Mouse (Mus musculus): Measurements from ENCODE around the gene Tomm40. TPM values are rescaled to one million over a fixed set of nuclear protein-coding genes. Genes with fewer than 3 reads are reported as not detected.
A peak's percentile ranks its signal among the peaks of the same experiment; 100 is the strongest.

Tomm40 gene
- polyA plus RNA-seq (2012; fragmentation: generic; extraction: Trizol): 112 TPM

DNA sequence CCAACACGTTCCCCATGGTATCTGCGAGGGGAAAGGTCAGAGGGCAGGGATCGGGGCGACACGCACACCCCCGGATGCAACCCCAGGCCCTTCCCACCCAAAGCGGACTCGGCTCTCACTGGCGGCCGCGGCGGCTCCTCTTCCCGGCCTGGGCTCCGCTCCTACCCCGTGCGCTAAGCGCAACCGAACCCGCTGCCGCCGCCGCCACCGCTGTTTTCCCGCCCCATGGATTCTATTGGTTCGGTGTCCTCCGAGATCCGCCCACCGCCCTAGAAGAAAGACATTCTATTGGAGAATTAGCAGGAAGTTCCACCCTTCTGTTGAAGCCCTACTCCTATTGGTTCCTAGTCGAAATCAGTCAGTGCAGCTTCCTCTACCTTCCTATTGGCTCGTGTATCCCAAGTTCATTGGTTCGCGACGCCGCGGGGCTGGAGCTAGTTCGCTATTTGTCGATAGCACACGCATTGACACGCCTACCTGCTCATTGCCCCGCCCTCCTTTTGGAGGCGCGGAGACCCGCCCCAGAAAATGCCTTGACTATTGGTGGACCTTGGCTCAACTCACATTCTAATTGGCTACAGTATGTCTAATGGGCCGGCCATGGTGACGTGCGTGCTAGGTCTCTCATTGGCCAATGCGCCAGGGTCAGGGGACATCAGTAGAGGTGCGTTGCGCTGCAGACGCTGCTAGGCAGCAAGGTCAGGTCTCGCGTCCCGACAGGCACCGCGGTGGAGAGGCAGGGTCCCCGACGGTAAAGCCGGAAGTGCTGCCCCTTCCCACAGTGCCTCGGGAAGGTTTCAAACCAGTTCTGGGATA is at the start of gene Tomm40:
Gene Tomm40, minus strand, starts transcription at position 200 of the 816 bp plus-strand sequence.
- H3K27me3 ChIP-seq (ENCODE audit: control insufficient read depth, insufficient read depth, insufficient read length): no peaks in the 10 kb centered on the region
- peaks cover 12% of the 10 kb centered on the region for H3K36me3 ChIP-seq (ENCODE audit: control insufficient read depth, insufficient read depth)
- TF ChIP-seq POLR2AphosphoS2 (IDR thresholded peaks at IDR 0.05; ENCODE audit: insufficient read length, low read depth) (peak; percentile 78), SRF (IDR thresholded peaks at IDR 0.05; ENCODE audit: control insufficient read depth, insufficient read length, low read depth) (no peak), E2F4 (IDR thresholded peaks at IDR 0.05; ENCODE audit: insufficient read depth) (peak; percentile 37), MYOG (IDR thresholded peaks at IDR 0.05; ENCODE audit: control insufficient read depth in 1 of 3, insufficient read depth in 1 of 3, insufficient read length in 2 of 3, low read depth in 2 of 3) (peak in 1 of 3 experiments; percentile 21), POLR2A (IDR thresholded peaks at IDR 0.05; ENCODE audit: insufficient read length, low read depth) (peak; percentile 66)
- H3ac ChIP-seq (ENCODE audit: control insufficient read depth, insufficient read length): peak within 1 kb of the TSS; percentile 94
- peaks cover 20% of the 10 kb centered on the region for H3K79me2 ChIP-seq (ENCODE audit: control insufficient read depth, insufficient read depth)
- peak within 1 kb of the TSS; percentile 53 for H3K4me3 ChIP-seq
- peak within 1 kb of the TSS; percentile 99 for H3K4me2 ChIP-seq (ENCODE audit: low read depth)

- TF ChIP-seq TCF3 (IDR thresholded peaks at IDR 0.05; ENCODE audit: insufficient read length, low read depth): no peak
- TF ChIP-seq POLR2AphosphoS2 (IDR thresholded peaks at IDR 0.05; ENCODE audit: insufficient read length, low read depth): no peak
- TF ChIP-seq E2F4 (IDR thresholded peaks at IDR 0.05; ENCODE audit: insufficient read depth): no peak
- TF ChIP-seq MAX (IDR thresholded peaks at IDR 0.05; ENCODE audit: low read depth): no peak
- no peak for TF ChIP-seq POLR2A (IDR thresholded peaks at IDR 0.05; ENCODE audit: insufficient read length, low read depth)
- TF ChIP-seq MYOD1 (IDR thresholded peaks at IDR 0.05; ENCODE audit: control insufficient read depth in 1 of 3, insufficient read length in 2 of 3, low read depth in 2 of 3): no peak
- no peak for TF ChIP-seq SRF (IDR thresholded peaks at IDR 0.05; ENCODE audit: control insufficient read depth, insufficient read length, low read depth)
- no peak for TF ChIP-seq REST (IDR thresholded peaks at IDR 0.05; ENCODE audit: insufficient read depth, insufficient read length)
- TF ChIP-seq CEBPB (IDR thresholded peaks at IDR 0.05; ENCODE audit: insufficient read depth, poor library complexity, severe bottlenecking): no peak
- no peak for TF ChIP-seq USF1 (IDR thresholded peaks at IDR 0.05; ENCODE audit: low read depth)
- no peak for TF ChIP-seq MYOG (IDR thresholded peaks at IDR 0.05; ENCODE audit: control insufficient read depth in 1 of 3, insufficient read depth in 1 of 3, insufficient read length in 2 of 3, low read depth in 2 of 3)
- TF ChIP-seq TCF12 (IDR thresholded peaks at IDR 0.05; ENCODE audit: insufficient read depth, poor library complexity, severe bottlenecking): no peak
- Histone ChIP-seq H3ac (ENCODE audit: control insufficient read depth, insufficient read length) (no peak overlapping the region), H3K4me2 (ENCODE audit: low read depth) (no peak overlapping the region), H3K36me3 (ENCODE audit: control insufficient read depth, insufficient read depth) (no peaks in the 10 kb centered on the region), H3K79me2 (ENCODE audit: control insufficient read depth, insufficient read depth) (no peaks in the 10 kb centered on the region), H3K27me3 (ENCODE audit: control insufficient read depth, insufficient read depth, insufficient read length) (peaks cover 8% of the 10 kb centered on the region), H3K4me3 (no peak overlapping the region)
These were observed 49.3 kb upstream of the Tomm40 start for GRCm38 (mm10) chr7:19764581-19764980.

- no peaks in the 10 kb centered on the region for H3K36me3 ChIP-seq (ENCODE audit: control insufficient read depth, insufficient read depth)
- peaks cover 2% of the 10 kb centered on the region for H3K27me3 ChIP-seq (ENCODE audit: control insufficient read depth, insufficient read depth, insufficient read length)
- TF ChIP-seq E2F4 (IDR thresholded peaks at IDR 0.05; ENCODE audit: insufficient read depth) (no peak), POLR2A (IDR thresholded peaks at IDR 0.05; ENCODE audit: insufficient read length, low read depth) (no peak), TCF12 (IDR thresholded peaks at IDR 0.05; ENCODE audit: insufficient read depth, poor library complexity, severe bottlenecking) (no peak), REST (IDR thresholded peaks at IDR 0.05; ENCODE audit: insufficient read depth, insufficient read length) (no peak), USF1 (IDR thresholded peaks at IDR 0.05; ENCODE audit: low read depth) (no peak), TCF3 (IDR thresholded peaks at IDR 0.05; ENCODE audit: insufficient read length, low read depth) (no peak), CEBPB (IDR thresholded peaks at IDR 0.05; ENCODE audit: insufficient read depth, poor library complexity, severe bottlenecking) (no peak), MYOD1 (IDR thresholded peaks at IDR 0.05; ENCODE audit: control insufficient read depth in 1 of 3, insufficient read length in 2 of 3, low read depth in 2 of 3) (peak in 2 of 3 experiments; percentile 40), POLR2AphosphoS2 (IDR thresholded peaks at IDR 0.05; ENCODE audit: insufficient read length, low read depth) (no peak), MAX (IDR thresholded peaks at IDR 0.05; ENCODE audit: low read depth) (no peak), MYOG (IDR thresholded peaks at IDR 0.05; ENCODE audit: control insufficient read depth in 1 of 3, insufficient read depth in 1 of 3, insufficient read length in 2 of 3, low read depth in 2 of 3) (peak in 1 of 3 experiments; percentile 54), SRF (IDR thresholded peaks at IDR 0.05; ENCODE audit: control insufficient read depth, insufficient read length, low read depth) (no peak)
- H3K4me3 ChIP-seq: no peak overlapping the region
- no peaks in the 10 kb centered on the region for H3K79me2 ChIP-seq (ENCODE audit: control insufficient read depth, insufficient read depth)
- no peak overlapping the region for H3K4me2 ChIP-seq (ENCODE audit: low read depth)
- no peak overlapping the region for H3ac ChIP-seq (ENCODE audit: control insufficient read depth, insufficient read length)
These were observed 48.7 kb upstream of the Tomm40 start for GRCm38 (mm10) chr7:19763829-19764477.

- H3K4me3 ChIP-seq: no peak overlapping the region
- TF ChIP-seq SRF (IDR thresholded peaks at IDR 0.05; ENCODE audit: control insufficient read depth, insufficient read length, low read depth) (no peak), POLR2A (IDR thresholded peaks at IDR 0.05; ENCODE audit: insufficient read length, low read depth) (no peak), TCF3 (IDR thresholded peaks at IDR 0.05; ENCODE audit: insufficient read length, low read depth) (peak; percentile 94), POLR2AphosphoS2 (IDR thresholded peaks at IDR 0.05; ENCODE audit: insufficient read length, low read depth) (no peak), MYOD1 (IDR thresholded peaks at IDR 0.05; ENCODE audit: control insufficient read depth in 1 of 3, insufficient read length in 2 of 3, low read depth in 2 of 3) (peak; percentile 31 to 97 (median 95)), TCF12 (IDR thresholded peaks at IDR 0.05; ENCODE audit: insufficient read depth, poor library complexity, severe bottlenecking) (peak; percentile 84), MYOG (IDR thresholded peaks at IDR 0.05; ENCODE audit: control insufficient read depth in 1 of 3, insufficient read depth in 1 of 3, insufficient read length in 2 of 3, low read depth in 2 of 3) (peak; percentile 61 to 99 (median 99)), USF1 (IDR thresholded peaks at IDR 0.05; ENCODE audit: low read depth) (no peak), REST (IDR thresholded peaks at IDR 0.05; ENCODE audit: insufficient read depth, insufficient read length) (no peak), MAX (IDR thresholded peaks at IDR 0.05; ENCODE audit: low read depth) (no peak)
These were observed 47.0 kb upstream of the Tomm40 start for GRCm38 (mm10) chr7:19762283-19762682.

More at GRCm38 (mm10) chr7:19762283-19762682, 47.0 kb upstream of the Tomm40 start:
- H3K36me3 ChIP-seq (ENCODE audit: control insufficient read depth, insufficient read depth): no peaks in the 10 kb centered on the region
- H3K79me2 ChIP-seq (ENCODE audit: control insufficient read depth, insufficient read depth): no peaks in the 10 kb centered on the region
- H3K4me2 ChIP-seq (ENCODE audit: low read depth): no peak overlapping the region
- no peak overlapping the region for H3ac ChIP-seq (ENCODE audit: control insufficient read depth, insufficient read length)
- no peaks in the 10 kb centered on the region for H3K27me3 ChIP-seq (ENCODE audit: control insufficient read depth, insufficient read depth, insufficient read length)

Measured in myocyte (in vitro differentiated cells).